Mouse (Mus musculus) left cerebral cortex, postnatal 4 days (tissue): ENCODE measurements around the gene Ache. TPM values are rescaled to one million over a fixed set of nuclear protein-coding genes. Genes with fewer than 3 reads are reported as not detected.
"Not testable (repeated sequence)": the region's sequence is repeated elsewhere in the genome, so short reads cannot be mapped to it uniquely, and the experiment has no call there.

Source experiments
- DNase-seq: peaks from one replicate; pipeline ENCODE4 v3.0.0-alpha.2; 2022
- intact Hi-C: fragments of 180-260 bp; cut with DNase I; formaldehyde crosslinking; loops from one replicate; pipeline ENCODE4 v1.15.1; 2025
- total RNA-seq, 2 experiments: library from RNA; stranded (reverse); gene quantifications; 2 replicates each; pipeline ENCODE4 v1.2.3; 2021

Gene Ache
- total RNA-seq = 10 to 100 TPM; 60.3 to 67.8 TPM

DNA sequence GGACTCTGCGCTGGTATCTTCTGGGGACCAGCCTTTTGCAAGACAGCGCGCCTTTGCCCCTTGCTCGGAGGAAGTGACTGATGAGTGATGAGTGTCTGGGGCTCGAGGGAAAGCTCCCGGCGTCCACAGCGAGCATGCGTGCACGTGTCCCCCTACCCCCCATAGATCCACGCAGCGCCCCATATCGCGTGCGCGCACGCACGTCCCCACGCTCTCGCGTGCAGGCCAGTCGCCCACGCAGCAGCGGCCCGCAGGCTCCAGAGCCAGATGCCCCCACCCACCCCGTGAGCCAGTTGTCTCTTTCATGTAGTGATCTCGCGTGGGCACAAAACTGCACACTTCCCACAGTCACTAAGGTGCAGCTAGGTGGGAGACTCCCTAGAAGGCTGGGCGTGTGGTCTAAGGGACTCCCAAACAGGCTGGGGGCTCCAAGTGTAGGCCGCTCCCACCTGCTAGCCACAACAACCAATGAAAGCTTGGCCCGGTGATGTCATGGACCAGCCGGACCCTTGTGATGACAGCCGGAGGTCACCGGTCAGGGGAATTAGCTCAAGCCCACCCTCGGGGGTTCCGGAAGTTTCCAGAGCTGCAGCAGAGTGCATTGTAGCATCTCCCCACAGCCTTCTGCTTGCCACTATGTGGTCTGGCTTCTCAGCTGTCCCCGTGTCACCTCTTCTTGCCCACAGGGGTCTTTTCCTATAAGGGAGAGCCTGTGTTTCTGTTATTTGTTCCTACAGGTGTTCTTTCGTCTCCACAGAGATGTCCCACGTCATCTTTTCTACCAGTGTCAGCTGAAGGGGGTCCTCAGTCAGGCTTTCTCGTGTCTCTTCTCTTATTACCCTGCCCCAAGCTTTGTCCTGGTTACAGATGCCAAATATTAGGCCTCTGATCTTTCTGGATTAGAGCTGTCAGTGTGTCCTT is at the start of gene Ache:
Gene Ache (plus strand): TSS at position 488 of the 921 bp plus-strand sequence.
- intact Hi-C loops = loop anchor here (5.0 kb wide), 1 partner anchor 255 kb away; no protein-coding TSS in a partner anchor
- DNase-seq = peak; percentile 66

DNA sequence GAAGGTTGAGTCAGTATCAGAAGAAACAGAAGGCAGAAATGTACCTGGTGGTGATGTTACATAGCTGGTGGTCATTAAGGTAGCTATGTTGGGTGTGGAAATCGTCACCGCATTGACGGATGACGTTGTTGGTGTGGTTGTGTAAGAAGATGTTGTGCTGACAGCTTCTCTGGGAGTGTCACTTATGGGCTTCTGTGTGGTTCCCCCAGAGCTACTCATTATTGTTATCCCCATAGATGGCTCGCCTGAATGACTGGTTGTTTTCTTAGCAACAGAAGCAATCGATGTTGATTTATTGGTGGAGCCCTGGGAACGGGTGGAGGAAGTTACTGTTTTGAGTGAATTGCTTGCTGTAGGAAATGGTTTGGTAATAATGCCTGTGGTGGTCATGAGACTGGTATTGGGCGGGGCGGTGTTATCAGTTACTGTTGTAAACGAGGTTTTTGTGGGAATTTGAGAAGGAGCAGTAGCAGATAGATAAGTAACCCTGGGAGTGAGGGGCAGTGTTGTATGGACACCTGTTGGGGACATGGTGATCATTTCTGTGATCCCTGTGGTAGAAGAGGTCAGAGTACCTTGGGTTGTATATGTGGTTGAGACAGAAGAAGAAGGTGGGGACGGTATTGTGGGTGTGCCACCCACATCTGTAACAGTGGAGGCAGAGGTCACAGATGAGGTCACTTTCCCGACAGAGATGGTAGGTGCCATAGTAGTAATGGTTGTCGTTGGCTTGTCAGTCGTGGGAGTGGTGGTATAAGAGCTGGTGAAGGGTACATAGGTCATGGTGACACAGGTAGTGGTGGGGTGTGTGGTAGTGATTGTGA is 23.2 kb upstream of the Ache start:
- no peak for DNase-seq
- intact Hi-C loops = no loop called here

DNA sequence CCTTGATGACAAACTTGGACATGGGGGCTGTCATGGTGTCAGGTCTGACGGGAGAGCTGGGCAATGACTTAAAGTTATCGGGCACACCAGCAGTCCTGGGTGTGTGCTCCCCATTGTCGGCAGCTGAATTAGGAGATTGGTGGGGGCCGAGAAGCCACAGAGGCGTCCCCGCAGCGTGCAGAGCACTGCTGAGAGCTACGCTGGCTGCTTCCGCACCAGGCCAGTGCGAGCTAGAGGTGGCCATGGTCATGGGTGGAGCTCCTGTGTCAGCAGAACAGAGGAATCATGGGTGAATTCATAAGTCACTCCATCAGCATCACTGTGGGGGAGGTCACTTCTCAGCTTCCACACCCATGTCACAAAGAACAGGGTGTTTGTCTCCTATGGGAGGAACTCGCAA is 22.5 kb upstream of the Ache start:
- intact Hi-C loops = no loop called here
- DNase-seq = no peak

DNA sequence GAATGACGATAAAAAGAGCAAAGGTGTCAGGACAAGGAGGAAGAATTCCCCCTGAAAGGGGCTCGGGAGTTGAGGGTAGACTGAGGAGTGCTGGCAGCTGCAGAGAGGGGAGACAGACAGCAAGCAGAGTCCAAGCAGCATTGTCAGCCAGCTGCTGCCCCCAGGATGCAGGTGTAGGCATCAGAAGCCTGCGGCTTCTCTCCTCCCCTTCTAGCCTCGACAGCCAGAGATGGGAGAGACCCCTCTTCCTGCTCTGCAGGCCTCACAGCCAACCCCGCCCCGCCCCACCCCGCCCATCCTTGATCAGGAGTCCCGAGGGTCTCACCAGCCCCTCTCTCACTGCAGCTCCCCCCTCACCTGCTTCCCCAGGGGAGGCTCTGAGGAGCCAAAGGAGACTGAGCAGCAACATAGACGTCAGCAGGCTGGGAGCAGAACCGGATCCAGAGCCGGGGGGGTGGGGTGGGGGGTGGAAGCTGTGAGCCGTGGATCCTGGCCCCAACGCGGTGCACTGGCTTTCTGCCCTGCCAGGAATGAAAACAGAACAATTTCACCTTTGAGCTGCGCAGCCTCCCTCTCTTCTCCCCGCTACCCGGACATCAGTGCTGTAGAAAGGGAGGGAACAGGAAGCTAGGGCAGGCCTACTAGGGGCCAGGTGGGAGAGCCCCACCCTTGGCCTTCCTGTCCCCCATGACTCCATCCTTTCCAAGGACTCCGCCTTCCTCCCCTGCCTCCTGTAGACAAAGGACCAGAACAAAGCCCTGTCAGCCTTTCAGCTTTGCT is 19.0 kb upstream of the Ache start:
- intact Hi-C loops = no loop called here
- DNase-seq = no peak

DNA sequence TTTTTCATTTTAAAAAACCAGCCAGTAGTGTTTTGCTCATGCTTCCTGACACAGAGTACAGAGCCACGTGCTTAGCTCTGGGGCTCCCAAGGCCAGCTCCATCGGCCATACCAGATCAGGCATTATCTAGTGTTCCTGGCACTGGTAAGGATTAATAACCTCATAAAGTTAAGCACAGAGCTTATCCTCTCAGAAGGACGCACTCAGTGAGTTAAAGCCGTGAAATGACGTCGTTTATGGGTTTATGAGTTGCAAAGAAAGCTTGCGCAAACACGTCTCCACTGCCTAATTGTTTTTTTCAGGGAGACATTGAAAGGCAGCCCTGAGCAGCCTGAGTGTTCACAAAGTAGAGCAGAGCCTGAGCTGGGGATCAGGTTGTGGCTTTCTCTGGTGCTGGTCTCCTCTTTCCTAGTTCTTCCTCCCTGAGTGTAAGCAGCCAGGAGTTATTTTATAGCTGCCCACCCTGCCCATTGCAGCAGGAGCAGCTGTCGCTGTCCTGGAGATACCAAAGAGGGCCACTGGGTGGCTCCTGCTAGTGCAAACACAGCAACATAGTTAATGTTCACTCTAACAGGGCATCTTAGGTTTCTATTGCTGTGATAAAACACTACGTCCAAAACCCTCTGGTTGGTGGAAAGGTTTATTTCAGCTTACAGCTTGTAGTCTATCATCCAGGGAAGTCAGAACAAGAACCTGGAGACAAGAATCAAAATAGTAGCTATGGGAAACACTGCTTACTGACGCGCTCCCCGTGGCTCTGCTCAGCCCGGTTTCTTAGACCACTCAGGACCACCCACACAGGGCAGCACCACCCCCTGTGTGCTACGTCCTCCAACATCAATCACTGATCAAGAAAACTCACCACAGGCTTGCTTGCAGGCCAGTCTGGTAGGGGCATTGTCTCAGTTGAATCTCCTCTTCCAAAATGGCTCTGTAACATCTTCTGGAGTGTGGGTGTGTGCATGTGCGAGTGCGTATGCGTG is 9.7 kb upstream of the Ache start:
- intact Hi-C loops = no loop called here
- DNase-seq = peak; percentile 45

DNA sequence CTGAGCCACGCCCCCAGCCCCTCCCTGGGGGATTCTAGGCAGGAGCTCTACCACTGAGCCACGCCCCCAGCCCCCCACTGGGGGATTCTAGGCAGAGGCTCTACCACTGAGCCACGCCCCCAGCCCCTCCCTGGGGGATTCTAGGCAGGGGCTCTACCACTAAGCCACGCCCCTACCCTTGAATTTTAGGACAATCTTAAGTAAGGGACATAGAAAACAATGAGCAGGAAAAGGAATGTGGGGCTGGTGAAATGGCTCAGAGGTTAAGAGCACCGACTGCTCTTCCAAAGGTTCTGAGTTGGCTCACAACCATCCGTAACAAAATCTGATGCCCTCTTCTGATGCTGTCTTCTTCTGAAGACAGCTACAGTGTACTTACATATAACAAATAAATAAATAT is 2.9 kb upstream of the Ache start:
- DNase-seq = not testable (repeated sequence)
- intact Hi-C loops = loop anchor here (2.0 kb wide), 1 partner anchor 154 kb away; no protein-coding TSS in a partner anchor

DNA sequence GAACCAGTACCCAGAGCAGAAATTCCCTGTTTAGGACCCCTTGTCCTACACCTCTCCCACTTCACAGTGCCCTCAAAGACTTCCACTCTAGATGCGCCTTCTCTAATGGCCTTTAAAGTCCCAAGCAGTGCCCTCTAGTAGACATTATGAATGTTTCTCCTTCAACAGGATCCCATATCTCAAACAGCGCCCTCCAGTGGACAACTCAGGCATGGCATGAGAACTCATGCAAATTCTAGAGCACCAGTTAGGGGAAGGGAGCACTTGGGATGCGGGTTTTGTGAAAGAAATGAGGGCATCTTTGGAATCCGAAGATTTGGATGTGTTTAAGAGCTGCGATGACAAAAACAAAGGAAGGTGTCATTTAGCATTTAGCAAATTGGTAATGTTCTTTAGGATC is 2.3 kb upstream of the Ache start:
- intact Hi-C loops = loop anchor here (2.0 to 5.0 kb wide), 2 partner anchors 154 to 253 kb away; no protein-coding TSS in a partner anchor
- DNase-seq = no peak

DNA sequence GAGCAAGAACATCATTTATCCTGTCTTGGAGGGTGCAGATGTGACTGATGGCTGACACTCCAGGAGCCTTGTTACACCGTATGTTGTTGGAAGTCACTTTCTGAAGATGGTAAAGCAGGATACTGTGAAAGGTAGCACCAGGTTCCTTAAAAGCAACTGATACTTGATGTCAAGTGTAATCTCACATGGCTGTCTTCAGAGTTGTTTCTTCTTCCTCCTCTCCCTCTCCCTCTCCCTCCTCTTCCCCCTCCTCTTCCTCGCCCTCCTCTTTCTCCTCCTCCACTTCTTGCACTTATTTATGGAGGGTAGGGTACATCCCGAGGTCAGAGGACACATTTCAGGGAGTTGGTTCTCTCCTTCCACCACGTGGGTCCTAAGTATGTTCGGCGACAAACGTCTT is 1.3 kb upstream of the Ache start:
- DNase-seq = no peak
- intact Hi-C loops = loop anchor here (2.0 to 5.0 kb wide), 2 partner anchors 155 to 254 kb away; no protein-coding TSS in a partner anchor

DNA sequence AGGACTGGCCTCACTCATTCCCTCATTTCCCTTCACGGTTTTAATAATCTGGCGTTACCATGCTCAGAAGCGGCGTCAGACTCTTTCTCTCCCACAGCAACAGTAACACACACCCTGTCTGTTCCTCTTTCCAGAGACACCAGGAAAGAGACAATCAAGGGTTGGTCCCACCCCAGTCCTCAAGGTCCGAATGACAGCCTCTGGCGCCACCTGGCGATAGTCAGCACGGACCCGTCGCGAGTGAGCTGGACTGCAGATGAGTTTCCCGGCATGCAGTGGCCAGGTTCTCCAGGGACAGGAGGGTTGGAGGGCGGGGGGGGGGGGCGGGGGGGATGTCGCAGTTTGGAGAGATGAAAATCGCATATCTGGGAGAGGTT is 676 bp upstream of the Ache start:
- peak; percentile 94 for DNase-seq
- intact Hi-C loops = loop anchor here (5.0 kb wide), 1 partner anchor 254 kb away; no protein-coding TSS in a partner anchor

DNA sequence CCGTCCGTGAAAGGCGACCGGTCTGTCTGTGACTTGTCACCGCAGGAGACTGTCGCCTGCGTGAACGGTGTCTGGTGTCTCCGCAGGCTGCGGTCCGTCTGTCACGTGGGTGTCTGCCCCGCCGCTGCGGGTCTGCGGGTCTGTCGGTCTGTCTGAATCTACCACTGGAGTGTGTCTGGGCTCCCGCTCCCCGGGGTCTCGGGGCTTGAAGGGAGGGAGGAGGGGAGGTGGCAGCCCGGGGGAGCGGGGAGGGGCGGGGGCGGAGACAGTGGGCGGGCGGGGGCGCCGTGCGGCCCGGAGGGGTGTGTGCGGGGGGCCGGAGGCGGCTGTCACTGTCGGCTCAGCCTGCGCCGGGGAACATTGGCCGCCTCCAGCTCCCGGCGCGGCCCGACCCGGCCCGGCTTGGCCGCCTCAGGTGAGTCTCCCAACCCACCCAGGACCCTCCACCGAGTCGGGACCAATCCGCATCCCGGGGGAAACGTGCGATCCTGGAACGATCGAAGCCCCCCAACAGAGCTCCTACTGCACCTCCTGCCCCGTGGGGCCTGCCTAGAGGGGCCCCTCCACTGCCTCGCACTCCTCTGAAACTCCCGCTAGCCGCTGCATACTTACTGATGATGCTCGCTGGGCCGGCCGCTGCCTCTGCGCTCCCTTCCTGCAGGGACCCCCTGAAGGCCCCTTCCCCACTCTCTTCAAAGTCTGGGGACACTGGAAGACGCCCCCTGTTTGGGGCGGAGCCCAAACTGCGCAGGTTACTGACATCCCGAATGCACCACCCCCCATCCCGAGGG is 829 bp downstream of the Ache start:
- intact Hi-C loops = loop anchor here (5.0 kb wide), 1 partner anchor 256 kb away; no protein-coding TSS in a partner anchor

DNA sequence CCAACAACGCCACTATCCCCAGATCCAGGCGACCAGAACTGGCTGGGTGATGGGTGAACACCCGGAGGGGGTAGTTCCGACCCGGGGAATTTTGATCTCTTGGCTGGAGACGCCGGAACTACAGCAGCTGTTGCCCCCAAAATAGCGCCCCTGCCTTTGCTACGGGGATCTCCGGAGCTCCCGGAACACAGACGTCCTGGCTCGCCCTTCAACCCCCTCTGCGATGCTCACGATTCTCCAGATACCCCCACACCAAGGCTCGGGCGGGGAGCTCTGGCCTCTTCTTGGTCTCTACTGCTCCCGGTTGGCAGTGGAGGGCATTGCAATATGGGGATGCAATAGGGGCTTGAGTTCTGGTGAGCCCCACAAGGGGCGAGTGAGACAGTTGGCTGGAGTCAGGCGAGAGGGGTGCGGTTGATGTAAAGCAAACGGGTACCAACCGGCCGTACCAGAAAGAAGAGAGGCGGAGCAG is 1.7 kb downstream of the Ache start:
- intact Hi-C loops = loop anchor here (5.0 kb wide), 1 partner anchor 257 kb away; no protein-coding TSS in a partner anchor
- peak; percentile 74 for DNase-seq

More for the DNA sequence above, 829 bp downstream of the Ache start:
- no peak for DNase-seq

DNA sequence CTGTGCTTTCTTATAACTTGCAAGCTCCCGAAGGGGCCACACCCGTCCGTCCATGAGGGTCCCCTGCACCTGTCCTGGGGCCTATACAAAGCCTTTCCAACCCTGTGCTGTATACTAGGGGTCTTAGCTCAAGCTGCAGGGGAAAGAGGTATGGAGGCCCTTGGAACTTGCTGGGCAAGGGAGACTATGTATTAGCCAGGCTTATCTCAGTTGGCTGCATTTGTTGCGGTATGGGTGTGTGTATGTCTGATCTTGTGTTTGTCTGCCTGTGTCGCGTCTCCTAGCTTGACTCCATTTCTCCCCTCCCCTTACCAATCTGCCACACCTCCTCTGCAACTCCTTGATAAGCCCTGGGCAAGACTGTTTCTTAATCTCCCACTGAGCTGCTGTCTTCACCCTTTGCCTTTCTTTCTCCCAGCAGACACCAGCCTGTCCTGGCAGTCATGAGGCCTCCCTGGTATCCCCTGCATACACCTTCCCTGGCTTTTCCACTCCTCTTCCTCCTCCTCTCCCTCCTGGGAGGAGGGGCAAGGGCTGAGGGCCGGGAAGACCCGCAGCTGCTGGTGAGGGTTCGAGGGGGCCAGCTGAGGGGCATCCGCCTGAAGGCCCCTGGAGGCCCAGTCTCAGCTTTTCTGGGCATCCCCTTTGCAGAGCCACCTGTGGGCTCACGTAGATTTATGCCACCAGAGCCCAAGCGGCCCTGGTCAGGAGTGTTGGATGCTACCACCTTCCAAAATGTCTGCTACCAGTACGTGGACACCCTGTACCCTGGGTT is 2.5 kb downstream of the Ache start:
- DNase-seq = no peak
- intact Hi-C loops = loop anchor here (5.0 kb wide), 1 partner anchor 257 kb away; no protein-coding TSS in a partner anchor

DNA sequence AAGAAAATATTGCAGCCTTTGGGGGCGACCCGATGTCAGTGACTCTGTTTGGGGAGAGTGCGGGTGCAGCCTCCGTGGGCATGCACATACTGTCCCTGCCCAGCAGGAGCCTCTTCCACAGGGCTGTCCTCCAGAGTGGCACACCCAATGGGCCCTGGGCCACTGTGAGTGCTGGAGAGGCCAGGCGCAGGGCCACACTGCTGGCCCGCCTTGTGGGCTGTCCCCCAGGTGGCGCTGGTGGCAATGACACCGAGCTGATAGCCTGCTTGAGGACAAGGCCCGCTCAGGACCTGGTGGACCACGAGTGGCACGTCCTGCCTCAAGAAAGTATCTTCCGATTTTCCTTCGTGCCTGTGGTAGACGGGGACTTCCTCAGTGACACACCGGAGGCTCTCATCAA is 3.4 kb downstream of the Ache start:
- intact Hi-C loops = no loop called here
- DNase-seq = peak; percentile 65

DNA sequence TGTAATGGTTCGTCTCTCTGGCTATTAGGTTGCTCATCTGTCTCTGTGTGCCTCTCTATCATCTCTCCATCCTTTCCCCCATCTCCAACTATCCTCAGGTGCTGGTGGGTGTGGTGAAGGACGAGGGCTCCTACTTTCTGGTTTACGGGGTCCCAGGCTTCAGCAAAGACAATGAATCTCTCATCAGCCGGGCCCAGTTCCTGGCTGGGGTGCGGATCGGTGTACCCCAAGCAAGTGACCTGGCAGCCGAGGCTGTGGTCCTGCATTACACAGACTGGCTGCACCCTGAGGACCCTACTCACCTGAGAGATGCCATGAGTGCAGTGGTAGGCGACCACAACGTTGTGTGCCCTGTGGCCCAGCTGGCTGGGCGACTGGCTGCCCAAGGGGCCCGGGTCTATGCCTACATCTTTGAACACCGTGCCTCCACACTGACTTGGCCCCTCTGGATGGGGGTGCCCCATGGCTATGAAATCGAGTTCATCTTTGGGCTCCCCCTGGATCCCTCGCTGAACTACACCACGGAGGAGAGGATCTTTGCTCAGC is 4.1 kb downstream of the Ache start:
- no peak for DNase-seq
- intact Hi-C loops = no loop called here

DNA sequence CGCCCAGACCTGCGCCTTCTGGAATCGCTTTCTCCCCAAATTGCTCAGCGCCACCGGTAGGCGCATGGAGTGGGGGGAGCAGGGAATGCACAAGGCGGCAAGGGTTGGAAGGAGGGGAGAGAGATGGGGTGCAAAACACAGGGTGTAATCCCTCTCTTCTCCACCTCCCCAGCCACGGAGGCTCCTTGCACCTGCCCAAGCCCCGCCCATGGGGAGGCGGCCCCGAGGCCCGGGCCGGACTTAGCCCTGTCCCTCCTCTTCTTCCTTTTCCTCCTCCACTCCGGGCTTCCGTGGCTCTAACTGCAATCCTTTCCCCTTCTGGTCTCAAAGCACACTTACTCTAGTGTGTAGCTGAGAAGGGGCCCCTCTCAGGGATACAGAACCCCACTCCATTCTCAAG is 6.0 kb downstream of the Ache start:
- intact Hi-C loops = no loop called here
- peak; percentile 64 for DNase-seq

DNA sequence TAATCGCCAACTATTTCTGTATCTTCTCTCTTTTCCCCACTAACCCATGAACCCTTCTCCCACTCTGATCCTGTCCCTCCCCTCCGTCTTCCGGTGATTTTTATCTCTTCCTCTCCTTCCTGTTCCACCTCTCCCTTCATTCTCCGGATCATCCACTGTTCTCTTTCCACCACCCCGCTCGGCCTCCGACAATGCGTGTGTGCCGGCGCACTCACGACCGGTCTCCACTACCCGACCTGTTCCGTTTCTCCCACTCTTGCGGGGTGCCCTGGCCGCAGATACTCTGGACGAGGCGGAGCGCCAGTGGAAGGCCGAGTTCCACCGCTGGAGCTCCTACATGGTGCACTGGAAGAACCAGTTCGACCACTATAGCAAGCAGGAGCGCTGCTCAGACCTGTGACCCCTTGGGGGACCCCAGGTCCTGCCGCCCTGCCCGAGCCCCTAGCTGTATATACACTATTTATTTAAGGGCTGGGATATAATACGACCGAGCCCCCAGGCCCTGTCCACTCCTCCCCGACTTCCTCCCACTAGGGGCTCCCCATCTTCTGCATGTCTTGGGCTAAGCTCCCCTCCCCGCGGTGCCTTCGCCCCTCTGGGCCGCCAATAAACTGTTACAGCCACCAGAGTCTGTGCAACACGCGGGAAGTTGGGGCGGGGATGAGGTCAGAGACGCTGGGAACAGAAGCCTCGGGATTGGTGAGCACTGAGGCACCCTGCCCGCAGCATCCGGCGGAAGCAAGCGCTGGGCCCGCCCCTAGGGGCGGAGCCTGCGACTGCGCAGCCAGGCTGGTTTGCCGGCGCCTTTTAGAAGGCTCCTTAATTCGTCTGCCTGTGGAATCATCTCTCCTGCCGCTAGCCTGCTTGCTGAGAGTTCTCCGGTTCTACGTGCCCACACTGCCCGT is 6.8 kb downstream of the Ache start, which contains the start of gene Ufsp1:
Gene Ufsp1 (plus strand): TSS at position 791 of the 905 bp plus-strand sequence.
- intact Hi-C loops = no loop called here
- DNase-seq = peak; percentile 97
